Mouse (Mus musculus): ENCODE measurements around the gene C1qtnf2. TPM values are rescaled to one million over a fixed set of nuclear protein-coding genes. Genes with fewer than 3 reads are reported as not detected.

The C1qtnf2 gene
- polyA plus RNA-seq, 1 experiment from 2014 or later, result 0.78 TPM

DNA sequence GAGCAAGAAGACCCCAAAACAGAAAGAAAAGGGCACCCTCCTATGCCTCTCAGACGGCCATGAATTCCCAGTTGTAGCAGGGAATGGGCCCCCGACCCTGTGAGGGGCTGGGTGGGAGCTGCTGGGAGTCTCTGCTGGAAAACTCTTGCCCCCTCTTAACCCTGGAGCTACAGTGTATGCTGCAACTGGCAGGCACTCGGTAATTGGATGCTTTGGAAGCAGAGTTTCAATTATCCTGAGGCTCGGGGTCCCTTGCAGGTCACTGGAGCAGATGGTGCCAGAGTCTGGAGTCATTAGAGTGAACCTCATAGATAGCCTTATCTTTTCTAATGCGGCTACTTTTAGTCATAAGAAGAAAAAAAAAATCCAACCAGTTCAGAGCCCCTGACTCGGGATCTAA is 65.8 kb downstream of the C1qtnf2 start:
- Histone ChIP-seq H3K27me3 (no peaks in the 10 kb centered on the region), H3K36me3 (replicated peaks) (no peaks in the 10 kb centered on the region), H3K4me2 (no peak overlapping the region), H3K4me1 (replicated peaks) (peaks cover 14% of the 10 kb centered on the region), H3K27ac (replicated peaks) (no peak overlapping the region), H3K9me3 (replicated peaks) (no peaks in the 10 kb centered on the region), H3K4me3 (replicated peaks) (no peak overlapping the region), H3K9ac (no peak overlapping the region)
- 40% methylated on average over 6 of the region's 6 CpGs for WGBS (ENCODE audit: insufficient replicate concordance)
- ATAC-seq (ENCODE audit: insufficient read depth), result no peak

Other genes with a start within 250 kb of the C1qtnf2 start
- 40.7 and 42.7 TPM in 2 replicates for gene Pttg1, start 48.0 kb upstream of the C1qtnf2 start, polyA plus RNA-seq (2015; fragmentation: Nextera tagmentation; extraction: Ambion mirVana)
- 21.9 and 24.5 TPM in 2 replicates for gene Slu7, start 40.5 kb upstream of the C1qtnf2 start, polyA plus RNA-seq (2015; fragmentation: Nextera tagmentation; extraction: Ambion mirVana)
- 2.0 and 2.3 TPM in 2 replicates for gene Ccnjl, start 54.5 kb downstream of the C1qtnf2 start, polyA plus RNA-seq (2015; fragmentation: Nextera tagmentation; extraction: Ambion mirVana)
- 0.50 and 0.51 TPM in 2 replicates for gene 4933415A04Rik, start 112.8 kb downstream of the C1qtnf2 start, polyA plus RNA-seq (2015; fragmentation: Nextera tagmentation; extraction: Ambion mirVana)
- gene Fabp6, start 127.3 kb downstream of the C1qtnf2 start, polyA plus RNA-seq (2015; fragmentation: Nextera tagmentation; extraction: Ambion mirVana), result not detected in 2 replicates
- 8.5 and 10.5 TPM in 2 replicates for gene Pwwp2a, start 207.7 kb downstream of the C1qtnf2 start, polyA plus RNA-seq (2015; fragmentation: Nextera tagmentation; extraction: Ambion mirVana)

Data from liver, embryonic 15.5 days (tissue).